Mouse (Mus musculus) small intestine, adult 2 months (tissue): ENCODE data around the gene Dip2c. TPM values are rescaled to one million over a fixed set of nuclear protein-coding genes. Genes with fewer than 3 reads are reported as not detected.

Experiments
- H3K27ac ChIP-seq: fragments of 200-500 bp; 2 replicates; pipeline ENCODE4 v1.5.1; 2012; ENCODE audit warnings: low read depth, low read length, control low read depth, inconsistent platforms; ENCODE audit not compliant: insufficient read depth
- H3K27me3 ChIP-seq: fragments of 200-500 bp; 2 replicates; pipeline ENCODE4 v1.6.1; 2012; ENCODE audit warnings: mild to moderate bottlenecking, moderate library complexity, low read length, inconsistent platforms; ENCODE audit not compliant: control insufficient read depth, insufficient read depth
- H3K36me3 ChIP-seq: fragments of 200-500 bp; 2 replicates; pipeline ENCODE4 v1.6.1; 2012; ENCODE audit warnings: mild to moderate bottlenecking, low read length, control low read depth, inconsistent platforms; ENCODE audit not compliant: control insufficient read depth, insufficient read depth
- H3K4me1 ChIP-seq: fragments of 200-500 bp; 2 replicates; pipeline ENCODE4 v1.6.1; 2012; ENCODE audit warnings: low read length, inconsistent platforms, mixed read lengths; ENCODE audit not compliant: control insufficient read depth, insufficient read depth, insufficient read length
- H3K4me3 ChIP-seq: fragments of 200-500 bp; 2 replicates; pipeline ENCODE4 v1.5.1; 2012; ENCODE audit warnings: low read depth, mild to moderate bottlenecking, control low read depth, inconsistent platforms, low read length, moderate library complexity
- CTCF ChIP-seq: fragments of 200-500 bp; IDR thresholded peaks from 2 replicates; pipeline ENCODE4 v1.5.1; 2012; ENCODE audit warnings: low read depth, mild to moderate bottlenecking, control low read depth, inconsistent platforms, low read length, moderate library complexity, mixed read lengths; ENCODE audit not compliant: insufficient replicate concordance, insufficient read length; ENCODE audit errors: extremely low read depth
- POLR2A ChIP-seq: fragments of 200-500 bp; IDR thresholded peaks from 2 replicates; pipeline ENCODE4 v1.6.1; 2012; ENCODE audit warnings: low read depth, mild to moderate bottlenecking, control low read depth, inconsistent platforms, low read length, moderate library complexity
- WGBS: fragments of 180-500 bp; shearing (Covaris S2); methylation state at CpG from one replicate; pipeline ENCODE4 v1.1.7; 2018; 5-methylcytosine and 5-hydroxymethylcytosine counted together
- polyA plus RNA-seq: library from polyadenylated mRNA; depleted of rRNA; stranded (reverse); fragments of >200 nt; gene quantifications from 2 replicates; pipeline ENCODE4 v1.2.3, GENCODE M21; 2012

Gene Dip2c
- polyA plus RNA-seq, 1 experiment = 2.5 TPM

- H3K36me3 ChIP-seq = no peaks in the 10 kb centered on the region
- H3K4me3 ChIP-seq = no peak overlapping the region
- no peaks in the 10 kb centered on the region for H3K4me1 ChIP-seq
- no peaks in the 10 kb centered on the region for H3K27me3 ChIP-seq
- H3K27ac ChIP-seq = no peak overlapping the region
- no peak for TF ChIP-seq POLR2A
- TF ChIP-seq CTCF = no peak
- WGBS = 66% methylated on average over 3 of the region's 3 CpGs
Observed at GRCm38 (mm10) chr13:9297689-9298088, 21.4 kb downstream of the Dip2c start.

- Histone ChIP-seq H3K4me1 (no peaks in the 10 kb centered on the region), H3K4me3 (no peak overlapping the region), H3K27ac (no peak overlapping the region), H3K36me3 (no peaks in the 10 kb centered on the region), H3K27me3 (no peaks in the 10 kb centered on the region)
- WGBS = 41% methylated on average over 2 of the region's 2 CpGs
- TF ChIP-seq POLR2A = no peak
Observed at GRCm38 (mm10) chr13:9299657-9300056, 23.3 kb downstream of the Dip2c start.

GRCm38 (mm10) chr13:9308863-9309262, 32.5 kb downstream of the Dip2c start:
- 91% methylated on average over 6 of the region's 6 CpGs for WGBS
- no peak overlapping the region for H3K27ac ChIP-seq
- no peak overlapping the region for H3K4me3 ChIP-seq
- H3K36me3 ChIP-seq = no peaks in the 10 kb centered on the region
- no peaks in the 10 kb centered on the region for H3K4me1 ChIP-seq
- TF ChIP-seq CTCF = no peak
- TF ChIP-seq POLR2A = no peak
- no peaks in the 10 kb centered on the region for H3K27me3 ChIP-seq

DNA sequence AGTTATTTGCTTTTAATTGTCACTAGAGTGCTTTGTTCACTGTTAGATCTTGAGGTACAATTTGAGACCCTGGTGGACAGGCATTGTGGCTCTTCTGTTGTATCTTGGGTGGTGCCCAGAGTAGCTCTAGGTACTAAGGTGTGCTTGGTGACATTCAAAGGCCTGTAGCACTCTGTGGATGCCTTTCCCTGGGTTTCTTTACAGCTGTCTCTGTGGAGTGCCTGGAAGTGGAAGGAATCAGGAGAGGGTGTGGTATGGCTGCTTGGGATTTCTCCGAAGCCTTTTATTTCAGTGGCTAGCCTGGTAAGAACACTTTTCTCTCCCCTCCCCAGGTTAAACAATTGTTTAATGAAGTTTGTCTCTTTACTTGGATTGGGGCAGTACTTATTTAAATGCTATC, 34.5 kb downstream of the Dip2c start:
- TF ChIP-seq CTCF (no peak), POLR2A (no peak)
- Histone ChIP-seq H3K4me1 (peaks cover 2% of the 10 kb centered on the region; the same call in 1 of the 2 replicates), H3K27ac (no peak overlapping the region), H3K27me3 (no peaks in the 10 kb centered on the region), H3K36me3 (no peaks in the 10 kb centered on the region), H3K4me3 (no peak overlapping the region)
- WGBS = 79% methylated on average over 1 of the region's 1 CpGs

GRCm38 (mm10) chr13:9312916-9313315, 36.6 kb downstream of the Dip2c start:
- no peaks in the 10 kb centered on the region for H3K36me3 ChIP-seq
- no peak overlapping the region for H3K4me3 ChIP-seq
- H3K4me1 ChIP-seq = peaks cover 2% of the 10 kb centered on the region; the same call in 1 of the 2 replicates
- TF ChIP-seq POLR2A (no peak), CTCF (no peak)
- no peak overlapping the region for H3K27ac ChIP-seq
- H3K27me3 ChIP-seq = no peaks in the 10 kb centered on the region

DNA sequence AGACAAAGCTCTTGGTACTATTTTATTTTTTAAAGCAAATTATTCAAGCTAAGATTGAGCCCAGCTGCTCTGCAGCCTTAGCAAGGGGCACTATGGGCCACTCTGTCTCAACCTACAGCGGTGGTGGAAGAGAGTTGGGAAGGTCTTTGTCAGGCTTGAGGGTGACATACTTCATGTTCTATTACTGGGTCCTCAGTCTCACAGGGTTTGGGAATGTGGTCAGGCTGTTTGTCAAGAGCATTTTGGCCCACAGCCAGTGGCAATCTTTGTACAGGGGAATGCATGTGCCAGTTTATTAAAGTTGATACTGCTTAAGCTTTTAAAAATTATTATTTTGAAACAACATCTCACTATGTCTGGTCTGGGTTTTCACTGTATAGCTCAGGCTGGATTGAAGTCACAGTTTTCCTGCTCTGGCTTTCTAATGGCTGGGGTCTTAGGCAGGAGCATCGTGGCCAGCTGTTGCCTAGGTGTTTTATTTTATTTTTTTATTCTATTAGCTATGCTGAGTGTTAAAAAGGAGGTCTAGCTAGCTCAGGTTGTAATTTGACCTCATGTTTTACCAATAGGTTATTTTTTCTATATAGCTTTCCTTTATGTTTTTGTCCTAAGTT, 37.9 kb downstream of the Dip2c start:
- H3K27ac ChIP-seq = no peak overlapping the region
- no peaks in the 10 kb centered on the region for H3K36me3 ChIP-seq
- TF ChIP-seq POLR2A (no peak), CTCF (no peak)
- no peak overlapping the region for H3K4me3 ChIP-seq
- WGBS = 71% methylated on average over 2 of the region's 2 CpGs
- no peaks in the 10 kb centered on the region for H3K27me3 ChIP-seq
- H3K4me1 ChIP-seq = peaks cover 2% of the 10 kb centered on the region; the same call in 1 of the 2 replicates

DNA sequence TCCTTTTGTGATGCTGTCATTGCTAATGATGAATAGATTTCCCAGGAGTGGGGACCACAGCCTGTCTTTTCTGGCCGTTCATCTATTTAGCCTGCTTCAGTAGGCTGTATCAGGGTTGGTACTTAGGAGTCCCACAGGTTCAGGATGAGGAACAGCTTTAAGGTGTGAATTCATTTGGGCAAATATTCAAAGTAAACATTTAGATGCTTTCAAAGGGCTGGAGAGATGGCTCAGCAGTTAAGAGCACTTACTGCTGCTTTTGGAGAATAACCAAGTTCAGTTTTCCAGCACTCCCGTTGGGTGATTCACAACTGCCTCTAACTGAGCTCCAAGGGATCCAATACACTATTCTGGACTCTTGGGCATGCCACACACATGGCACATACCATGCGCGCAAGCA, 38.4 kb downstream of the Dip2c start:
- Histone ChIP-seq H3K4me3 (no peak overlapping the region), H3K27ac (no peak overlapping the region), H3K27me3 (no peaks in the 10 kb centered on the region), H3K4me1 (peaks cover 2% of the 10 kb centered on the region; the same call in 1 of the 2 replicates), H3K36me3 (no peaks in the 10 kb centered on the region)
- TF ChIP-seq POLR2A (no peak), CTCF (no peak)
- WGBS = 59% methylated on average over 4 of the region's 4 CpGs
